11 mouse cellular contexts compared by ENCODE assay signal in the genomic region with DNA sequence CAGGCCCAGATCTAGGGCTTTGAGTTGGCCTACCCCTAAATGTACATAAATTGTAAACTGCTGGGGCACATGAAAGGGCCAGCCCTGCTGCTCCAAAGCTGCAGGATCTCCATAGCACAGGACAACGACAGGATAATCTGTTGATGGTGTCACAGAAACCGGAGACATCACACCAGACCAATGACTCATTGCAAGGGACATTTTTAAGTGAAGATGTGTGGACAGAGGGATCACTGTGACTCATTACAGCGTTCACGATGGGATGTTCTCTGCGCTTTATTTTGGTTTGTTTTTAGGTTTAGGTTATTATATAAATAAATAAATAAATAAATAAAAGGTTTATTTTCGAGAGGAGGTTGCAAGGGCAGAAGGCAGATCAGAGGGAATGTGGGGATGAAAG.
"Had no signal": no experiment of that assay in that cellular context is flagged by ENCODE, and none has a peak within 500 bp of the region (broad histone marks: within the 10 kb centered on the region; RNA-seq: fewer than 3 reads in every experiment).

No protein-coding gene starts in this region.

- H3K4me3 ChIP-seq: left cerebral cortex, adult 2 months; limb, embryonic 10.5 days; midbrain, embryonic 13.5 days; neural tube, embryonic 13.5 days had no signal

- H3K9me3 ChIP-seq: limb, embryonic 10.5 days; midbrain, embryonic 13.5 days had no signal

- DNase-seq: kidney, adult 18-20 months; kidney, postnatal 10 days; lung, adult 18-20 months; retina, postnatal 1 day; right cerebral cortex, postnatal 4 days; spleen, adult 18-20 months; thymus, adult 18-20 months had no signal

- H3K4me2 ChIP-seq: midbrain, embryonic 13.5 days; neural tube, embryonic 13.5 days had no signal

- H3K36me3 ChIP-seq: limb, embryonic 10.5 days; midbrain, embryonic 13.5 days; neural tube, embryonic 13.5 days had no signal

- H3K27ac ChIP-seq: left cerebral cortex, adult 2 months; limb, embryonic 10.5 days; midbrain, embryonic 13.5 days; neural tube, embryonic 13.5 days had no signal

- H3K9ac ChIP-seq: midbrain, embryonic 13.5 days; neural tube, embryonic 13.5 days had no signal

- H3K27me3 ChIP-seq: midbrain, embryonic 13.5 days had no signal
